Mouse (Mus musculus) intestine, embryonic 14.5 days (tissue): ENCODE data around the gene Bcl3. TPM values are rescaled to one million over a fixed set of nuclear protein-coding genes. Genes with fewer than 3 reads are reported as not detected.
A peak's percentile ranks its signal among the peaks of the same experiment; 100 is the strongest.
"Not testable (repeated sequence)": the region's sequence is repeated elsewhere in the genome, so short reads cannot be mapped to it uniquely, and the experiment has no call there.

Experiments used
- ATAC-seq: fragments of 200-750 bp; cut with Nextera tagmentation; replicated peaks from 2 replicates; pipeline ENCODE4 v1.8.0; 2017; ENCODE audit warnings: low read depth, moderate number of reproducible peaks, moderate TSS enrichment, moderate library complexity; ENCODE audit not compliant: low FRiP score, low TSS enrichment
- DNase-seq: peaks from one replicate; pipeline ENCODE4 v3.0.0-alpha.2; 2018; ENCODE audit warnings: low spot score
- H3K27ac ChIP-seq: fragments of 300-500 bp; sonication (generic); 2 replicates; pipeline ENCODE4 v1.5.1; 2014; ENCODE audit warnings: low read depth, mild to moderate bottlenecking, control low read depth
- H3K27me3 ChIP-seq: fragments of 300-500 bp; sonication (generic); replicated peaks from 2 replicates; pipeline ENCODE4 v1.6.1; 2014; ENCODE audit warnings: low read length, control low read depth; ENCODE audit not compliant: control insufficient read depth, insufficient read depth
- H3K36me3 ChIP-seq: fragments of 300-500 bp; sonication (generic); 2 replicates; pipeline ENCODE4 v1.6.1; 2014; ENCODE audit warnings: low read length, control low read depth; ENCODE audit not compliant: control insufficient read depth, insufficient read depth
- H3K4me1 ChIP-seq: fragments of 300-500 bp; sonication (generic); replicated peaks from 2 replicates; pipeline ENCODE4 v1.6.1; 2014; ENCODE audit warnings: low read length, control low read depth, mixed read lengths; ENCODE audit not compliant: control insufficient read depth, insufficient read depth
- H3K4me2 ChIP-seq: fragments of 300-500 bp; sonication (generic); 2 replicates; pipeline ENCODE4 v1.6.1; 2014; ENCODE audit warnings: low read length
- H3K4me3 ChIP-seq: fragments of 300-500 bp; sonication (generic); 2 replicates; pipeline ENCODE4 v1.5.1; 2014; ENCODE audit warnings: low read depth, low read length, control low read depth, mixed read lengths
- H3K9ac ChIP-seq: fragments of 300-500 bp; sonication (generic); 2 replicates; pipeline ENCODE4 v1.6.1; 2014; ENCODE audit warnings: mild to moderate bottlenecking, low read length
- H3K9me3 ChIP-seq: fragments of 300-500 bp; sonication (generic); 2 replicates; pipeline ENCODE4 v1.6.1; 2016; ENCODE audit warnings: low read length, control low read depth; ENCODE audit not compliant: control insufficient read depth
- WGBS: fragments of 180-500 bp; shearing (Covaris S2); extraction: QIAGEN DNeasy Blood & Tissue Kit; methylation state at CpG from one replicate; pipeline ENCODE4 v1.1.7; 2014; 5-methylcytosine and 5-hydroxymethylcytosine counted together
- polyA plus RNA-seq: library from polyadenylated mRNA; unstranded; fragments of >200 nt; fragmentation: Nextera tagmentation; extraction: Ambion mirVana; gene quantifications from 2 replicates; pipeline ENCODE4 v1.2.1, GENCODE M21; 2014

Gene Bcl3
- polyA plus RNA-seq, 1 experiment from 2014 or later: 13.5 TPM

GRCm38 (mm10) chr7:19806356-19806969, 16.1 kb downstream of the Bcl3 start:
- H3K9me3 ChIP-seq: no peaks in the 10 kb centered on the region
- 0 out of 2 replicates have a peak, but pooled peaks cover 4% of the 10 kb centered on the region for H3K4me1 ChIP-seq
- DNase-seq (no peak), ATAC-seq (no peak)
- H3K4me3 ChIP-seq: no peak overlapping the region
- WGBS: 81% methylated on average over 8 of the region's 8 CpGs
- no peak overlapping the region for H3K27ac ChIP-seq
- no peaks in the 10 kb centered on the region for H3K36me3 ChIP-seq
- H3K27me3 ChIP-seq: peaks cover 29% of the 10 kb centered on the region
- no peak overlapping the region for H3K4me2 ChIP-seq
- H3K9ac ChIP-seq: no peak overlapping the region

GRCm38 (mm10) chr7:19802995-19803394, 19.6 kb downstream of the Bcl3 start:
- Histone ChIP-seq H3K4me1 (no peaks in the 10 kb centered on the region), H3K27me3 (no peaks in the 10 kb centered on the region), H3K9me3 (no peaks in the 10 kb centered on the region), H3K36me3 (no peaks in the 10 kb centered on the region), H3K4me3 (no peak overlapping the region), H3K27ac (no peak overlapping the region), H3K9ac (no peak overlapping the region), H3K4me2 (no peak overlapping the region)
- ATAC-seq (no peak), DNase-seq (peak; percentile 91)
- WGBS: 18% methylated on average over 7 of the region's 7 CpGs

- no peak overlapping the region for H3K4me3 ChIP-seq
- no peaks in the 10 kb centered on the region for H3K4me1 ChIP-seq
- ATAC-seq (no peak), DNase-seq (no peak)
- no peak overlapping the region for H3K4me2 ChIP-seq
- H3K27me3 ChIP-seq: peaks cover 16% of the 10 kb centered on the region
- no peaks in the 10 kb centered on the region for H3K36me3 ChIP-seq
- no peak overlapping the region for H3K9ac ChIP-seq
- no peaks in the 10 kb centered on the region for H3K9me3 ChIP-seq
- H3K27ac ChIP-seq: no peak overlapping the region
- 14% methylated on average over 2 of the region's 2 CpGs for WGBS
These were observed 21.8 kb downstream of the Bcl3 start for GRCm38 (mm10) chr7:19800764-19801163.

GRCm38 (mm10) chr7:19796697-19797588, 25.6 kb downstream of the Bcl3 start, which contains the start of gene Cblc:
Cblc (minus strand) TSS chr7:19796809.
- peak; percentile 86 for DNase-seq
- Histone ChIP-seq H3K9me3 (no peaks in the 10 kb centered on the region), H3K9ac (peak within 1 kb of the TSS; percentile 34), H3K4me2 (peak within 1 kb of the TSS; percentile 40), H3K27me3 (peaks cover 19% of the 10 kb centered on the region), H3K4me3 (peak within 1 kb of the TSS; percentile 33), H3K36me3 (no peaks in the 10 kb centered on the region), H3K27ac (peak within 1 kb of the TSS; percentile 5; the same call in 1 of the 2 replicates), H3K4me1 (no peaks in the 10 kb centered on the region)
- ATAC-seq: peak; percentile 89
- WGBS: 2% methylated on average over 31 of the region's 32 CpGs

- Histone ChIP-seq H3K27ac (no peak overlapping the region), H3K9ac (peak overlapping the region; percentile 34), H3K36me3 (no peaks in the 10 kb centered on the region), H3K27me3 (peaks cover 19% of the 10 kb centered on the region), H3K4me1 (no peaks in the 10 kb centered on the region), H3K4me2 (peak overlapping the region; percentile 40), H3K4me3 (peak overlapping the region; percentile 33), H3K9me3 (no peaks in the 10 kb centered on the region)
- 8% methylated on average over 18 of the region's 18 CpGs for WGBS
- DNase-seq (no peak), ATAC-seq (no peak)
These were observed 26.3 kb downstream of the Bcl3 start for GRCm38 (mm10) chr7:19796254-19796653.

- Histone ChIP-seq H3K9ac (no peak overlapping the region), H3K36me3 (no peaks in the 10 kb centered on the region), H3K9me3 (no peaks in the 10 kb centered on the region), H3K27me3 (peaks cover 19% of the 10 kb centered on the region), H3K4me3 (no peak overlapping the region), H3K27ac (no peak overlapping the region), H3K4me1 (no peaks in the 10 kb centered on the region), H3K4me2 (no peak overlapping the region)
- DNase-seq (no peak), ATAC-seq (no peak)
- 63% methylated on average over 2 of the region's 2 CpGs for WGBS
These were observed 27.3 kb downstream of the Bcl3 start for GRCm38 (mm10) chr7:19795236-19795635.

- peaks cover 19% of the 10 kb centered on the region for H3K27me3 ChIP-seq
- H3K4me1 ChIP-seq: no peaks in the 10 kb centered on the region
- no peaks in the 10 kb centered on the region for H3K9me3 ChIP-seq
- no peak for DNase-seq
- whole genome bisulfite sequencing: 83% methylated on average over 19 of the region's 19 CpGs
- no peak for ATAC-seq
- H3K27ac ChIP-seq: no peak overlapping the region
- H3K9ac ChIP-seq: no peak overlapping the region
- no peak overlapping the region for H3K4me3 ChIP-seq
- no peak overlapping the region for H3K4me2 ChIP-seq
- H3K36me3 ChIP-seq: no peaks in the 10 kb centered on the region
These were observed 29.6 kb downstream of the Bcl3 start for GRCm38 (mm10) chr7:19792701-19793630.

- peaks cover 10% of the 10 kb centered on the region for H3K27me3 ChIP-seq
- H3K9ac ChIP-seq, H3K9me3 ChIP-seq, H3K4me1 ChIP-seq, H3K4me3 ChIP-seq, ATAC-seq, H3K4me2 ChIP-seq, H3K36me3 ChIP-seq, H3K27ac ChIP-seq, DNase-seq: not testable (repeated sequence)
- 83% methylated on average over 2 of the region's 2 CpGs for WGBS
These were observed 31.1 kb downstream of the Bcl3 start for GRCm38 (mm10) chr7:19791504-19791903.
